Mouse (Mus musculus) CD8-positive naive resting alpha-beta T cell, adult 2 months (primary cell): Measurements from ENCODE around the gene Fbxl14.

Experiments
- DNase-seq, 2 experiments: peaks; one replicate each; pipeline ENCODE4 v3.0.0; 2022; ENCODE audit warnings: low read depth in 2 of 2, low spot score in 2 of 2

Fbxl14 gene

GRCm38 (mm10) chr6:119467785-119468059 lies 11.7 kb upstream of the Fbxl14 start:
- DNase-seq, result no peak

GRCm38 (mm10) chr6:119470777-119471176 lies 8.7 kb upstream of the Fbxl14 start:
- DNase-seq, result no peak

- peak; percentile 42 to 58 for DNase-seq
Measured at GRCm38 (mm10) chr6:119472135-119472534, 7.3 kb upstream of the Fbxl14 start.

GRCm38 (mm10) chr6:119472705-119473104 lies 6.8 kb upstream of the Fbxl14 start:
- no peak for DNase-seq

GRCm38 (mm10) chr6:119473446-119473845 lies 6.0 kb upstream of the Fbxl14 start:
- no peak for DNase-seq

- no peak for DNase-seq
Measured at GRCm38 (mm10) chr6:119473992-119474391, 5.5 kb upstream of the Fbxl14 start.

- DNase-seq, result no peak
Measured at GRCm38 (mm10) chr6:119475988-119476387, 3.5 kb upstream of the Fbxl14 start.

GRCm38 (mm10) chr6:119477686-119478310 lies 1.7 kb upstream of the Fbxl14 start:
- DNase-seq, result no peak

- DNase-seq, result peak; percentile 59 to 68
Measured at GRCm38 (mm10) chr6:119478560-119479342, 717 bp upstream of the Fbxl14 start.

GRCm38 (mm10) chr6:119479876-119480705 lies 623 bp downstream of the Fbxl14 start:
- peak; percentile 62 to 69 for DNase-seq

- DNase-seq, result no peak
Measured at GRCm38 (mm10) chr6:119480706-119481331, 1.4 kb downstream of the Fbxl14 start.

- DNase-seq, result peak; percentile 30 to 40
Measured at GRCm38 (mm10) chr6:119481741-119482390, 2.4 kb downstream of the Fbxl14 start.

GRCm38 (mm10) chr6:119482958-119483600 lies 3.6 kb downstream of the Fbxl14 start:
- no peak for DNase-seq

- DNase-seq, result no peak
Measured at GRCm38 (mm10) chr6:119485486-119485885, 6.0 kb downstream of the Fbxl14 start.

- DNase-seq, result no peak
Measured at GRCm38 (mm10) chr6:119486381-119487084, 7.1 kb downstream of the Fbxl14 start.

GRCm38 (mm10) chr6:119487085-119487458 lies 7.6 kb downstream of the Fbxl14 start:
- DNase-seq, result no peak

- DNase-seq, result no peak
Measured at GRCm38 (mm10) chr6:119487619-119488018, 8.2 kb downstream of the Fbxl14 start.

GRCm38 (mm10) chr6:119489765-119490164 lies 10.3 kb downstream of the Fbxl14 start:
- DNase-seq, result peak; percentile 56 to 74

- DNase-seq, result no peak
Measured at GRCm38 (mm10) chr6:119490549-119490948, 11.1 kb downstream of the Fbxl14 start.

GRCm38 (mm10) chr6:119491006-119491405 lies 11.5 kb downstream of the Fbxl14 start:
- no peak for DNase-seq
